Mouse (Mus musculus) CH12.LX (cell line): Measurements from ENCODE around the gene Sectm1a. TPM values are rescaled to one million over a fixed set of nuclear protein-coding genes. Genes with fewer than 3 reads are reported as not detected.
A peak's percentile ranks its signal among the peaks of the same experiment; 100 is the strongest.

Experiments
- DNase-seq: peaks from one replicate; pipeline ENCODE4 v3.0.0-alpha.2; 2013; ENCODE audit errors: extremely low read depth
- H3K27ac ChIP-seq: 2 replicates; pipeline ENCODE4 v1.5.1; 2012; ENCODE audit warnings: low read depth, mild to moderate bottlenecking, control low read depth, moderate library complexity; ENCODE audit not compliant: insufficient read depth
- H3K27me3 ChIP-seq: replicated peaks from 2 replicates; pipeline ENCODE3; 2012; ENCODE audit warnings: inconsistent platforms
- H3K36me3 ChIP-seq, 2 experiments: replicated peaks in 1 of 2; 2 replicates each; pipeline versions ENCODE3 to v1.6.1; 2012; ENCODE audit warnings: inconsistent platforms in 1 of 2, low read length in 1 of 2, mild to moderate bottlenecking in 1 of 2, mixed read lengths in 1 of 2, moderate library complexity in 1 of 2; ENCODE audit not compliant: control insufficient read depth in 1 of 2, insufficient read depth in 1 of 2
- H3K4me1 ChIP-seq, 2 experiments: 2 replicates each; pipeline ENCODE4 v1.6.1; 2012; ENCODE audit warnings: inconsistent platforms in 1 of 2, moderate library complexity in 1 of 2; ENCODE audit not compliant: insufficient read depth in 2 of 2, control insufficient read depth in 1 of 2
- H3K4me2 ChIP-seq: 2 replicates; pipeline ENCODE4 v1.6.1; 2012; ENCODE audit warnings: low read depth, mild to moderate bottlenecking, control low read depth; ENCODE audit not compliant: poor library complexity, insufficient read depth, severe bottlenecking
- H3K4me3 ChIP-seq, 3 experiments: fragments of 150-350 bp in 1 of 3; sonication (generic) in 1 of 3; replicated peaks in 1 of 3; 2 replicates each; pipeline versions ENCODE3 to v1.5.1; 2011 to 2012; ENCODE audit warnings: low read depth in 2 of 3, low read length in 2 of 3, mild to moderate bottlenecking in 2 of 3, moderate library complexity in 2 of 3, control low read depth in 1 of 3, improper control_type of control experiment in 1 of 3, inconsistent platforms in 1 of 3, mixed read lengths in 1 of 3; ENCODE audit not compliant: poor library complexity in 1 of 3
- H3K79me2 ChIP-seq: replicated peaks from 2 replicates; pipeline ENCODE4 v1.6.1; 2012; ENCODE audit warnings: mild to moderate bottlenecking, moderate library complexity; ENCODE audit not compliant: control insufficient read depth, poor library complexity, insufficient read depth, severe bottlenecking; ENCODE audit errors: extremely low read depth
- H3K9ac ChIP-seq: 2 replicates; pipeline ENCODE4 v1.6.1; 2012; ENCODE audit warnings: low read depth, mild to moderate bottlenecking, control low read depth, moderate library complexity; ENCODE audit not compliant: insufficient read depth
- H3K9me3 ChIP-seq: replicated peaks from 2 replicates; pipeline ENCODE3; 2012; ENCODE audit warnings: low read length, inconsistent platforms, mixed read lengths
- BHLHE40 ChIP-seq: IDR thresholded peaks from 2 replicates; pipeline ENCODE4 v1.6.1; 2011; ENCODE audit warnings: mild to moderate bottlenecking, low read depth, low read length, improper control_type of control experiment
- CTCF ChIP-seq, 2 experiments: IDR thresholded peaks in 1 of 2; conservative IDR thresholded peaks in 1 of 2; 2 replicates each; pipeline ENCODE4 v1.5.1; 2011 to 2012; ENCODE audit warnings: low read depth in 2 of 2, low read length in 2 of 2, improper control_type of control experiment in 1 of 2, inconsistent platforms in 1 of 2, mild to moderate bottlenecking in 1 of 2, moderate library complexity in 1 of 2
- ELF1 ChIP-seq: IDR thresholded peaks from 2 replicates; pipeline ENCODE4 v1.6.1; 2014; ENCODE audit warnings: low read depth, mild to moderate bottlenecking, inconsistent platforms, low read length, improper control_type of control experiment
- GABPA ChIP-seq: IDR thresholded peaks from 2 replicates; pipeline ENCODE4 v1.6.1; 2012; ENCODE audit warnings: low read depth, low read length, improper control_type of control experiment, inconsistent platforms; ENCODE audit not compliant: insufficient replicate concordance
- IRF4 ChIP-seq: IDR thresholded peaks from 2 replicates; pipeline ENCODE4 v1.6.1; 2014; ENCODE audit warnings: low read depth, mild to moderate bottlenecking, inconsistent platforms, low read length, improper control_type of control experiment
- JUND ChIP-seq: conservative IDR thresholded peaks from 2 replicates; pipeline ENCODE4 v1.6.1; 2011; ENCODE audit warnings: low read depth, low read length, improper control_type of control experiment
- MAFK ChIP-seq: IDR thresholded peaks from 2 replicates; pipeline ENCODE4 v1.6.1; 2011; ENCODE audit warnings: low read length, improper control_type of control experiment; ENCODE audit not compliant: insufficient replicate concordance
- MAX ChIP-seq: IDR thresholded peaks from 2 replicates; pipeline ENCODE4 v1.6.1; 2011; ENCODE audit warnings: low read length, improper control_type of control experiment
- MAZ ChIP-seq: IDR thresholded peaks from 2 replicates; pipeline ENCODE4 v1.6.1; 2012; ENCODE audit warnings: low read depth, mild to moderate bottlenecking, inconsistent platforms, low read length, improper control_type of control experiment, moderate library complexity
- MEF2A ChIP-seq: IDR thresholded peaks from 2 replicates; pipeline ENCODE4 v1.6.1; 2014; ENCODE audit warnings: low read depth, mild to moderate bottlenecking, inconsistent platforms, low read length, improper control_type of control experiment, borderline replicate concordance
- MXI1 ChIP-seq: IDR thresholded peaks from 2 replicates; pipeline ENCODE4 v1.6.1; 2011; ENCODE audit warnings: mild to moderate bottlenecking, low read depth, low read length, improper control_type of control experiment
- MYC ChIP-seq: IDR thresholded peaks from 2 replicates; pipeline ENCODE4 v1.6.1; 2011; ENCODE audit warnings: low read depth, mild to moderate bottlenecking, improper control_type of control experiment, low read length
- NELFE ChIP-seq: IDR thresholded peaks from 2 replicates; pipeline ENCODE4 v1.6.1; 2011; ENCODE audit warnings: low read depth, low read length, improper control_type of control experiment
- NRF1 ChIP-seq: IDR thresholded peaks from 2 replicates; pipeline ENCODE4 v1.6.1; 2014; ENCODE audit warnings: low read depth, mild to moderate bottlenecking, inconsistent platforms, low read length, improper control_type of control experiment, moderate library complexity
- PAX5 ChIP-seq: IDR thresholded peaks from 2 replicates; pipeline ENCODE4 v1.6.1; 2012; ENCODE audit warnings: low read length, inconsistent platforms, mixed read lengths
- RAD21 ChIP-seq: IDR thresholded peaks from 2 replicates; pipeline ENCODE4 v1.6.1; 2011; ENCODE audit warnings: low read depth, mild to moderate bottlenecking, low read length, improper control_type of control experiment, moderate library complexity
- RCOR1 ChIP-seq: conservative IDR thresholded peaks from 2 replicates; pipeline ENCODE4 v1.6.1; 2012; ENCODE audit warnings: low read depth, mild to moderate bottlenecking, inconsistent platforms, low read length, improper control_type of control experiment
- UBTF ChIP-seq: IDR thresholded peaks from 2 replicates; pipeline ENCODE4 v1.6.1; 2012; ENCODE audit warnings: low read depth, mild to moderate bottlenecking, inconsistent platforms, low read length, improper control_type of control experiment, moderate library complexity
- ZKSCAN1 ChIP-seq: IDR thresholded peaks from 2 replicates; pipeline ENCODE4 v1.6.1; 2012; ENCODE audit warnings: low read depth, inconsistent platforms, low read length, improper control_type of control experiment, borderline replicate concordance
- dilution Hi-C: fragments of 300-500 bp; cut with MboI; formaldehyde crosslinking; loops from 2 replicates; pipeline ENCODE4 v1.14.3; 2020; ENCODE audit warnings: low sequenced_read_pairs; ENCODE audit not compliant: extremely low pct_unique_long_range_greater_than_20kb, extremely low pct_ligation_motif_present
- in situ Hi-C: fragments of 300-500 bp; cut with MboI; formaldehyde crosslinking; loops from 3 replicates; pipeline ENCODE4 v1.14.3; 2019; ENCODE audit warnings: low sequenced_read_pairs, low pct_ligation_motif_present, low pct_unique_long_range_greater_than_20kb, mixed read lengths
- polyA plus RNA-seq: library from polyadenylated mRNA; unstranded; fragments of >175 nt; gene quantifications from 2 replicates; pipeline ENCODE4 v1.2.1, GENCODE M21; 2012; ENCODE audit warnings: low read depth; ENCODE audit not compliant: insufficient read length
- total RNA-seq, 2 experiments: library from RNA; depleted of rRNA; stranded (reverse); fragments of 300-350 nt in 1 of 2; fragments of >200 nt in 1 of 2; gene quantifications; 2 replicates each; pipeline ENCODE4 v1.2.3; 2012 to 2014

Sectm1a gene
- total and polyA plus RNA-seq, 3 experiments, result 0.08 TPM; not detected in 2

- Histone ChIP-seq H3K27me3 (no peaks in the 10 kb centered on the region), H3K4me3 (no peak overlapping the region)
- no peak for TF ChIP-seq NELFE
- no peak for TF ChIP-seq PAX5
- TF ChIP-seq RAD21, result no peak
- no peak for TF ChIP-seq UBTF
- no peak for TF ChIP-seq ELF1
- no peak for TF ChIP-seq GABPA
- no peak for TF ChIP-seq CTCF (conservative IDR thresholded peaks at IDR 0.05 in 1 of 2, IDR thresholded peaks at IDR 0.05 in 1 of 2; ENCODE audit: low read depth in 2 of 2, low read length in 2 of 2)
- TF ChIP-seq MYC, result no peak
- TF ChIP-seq JUND, result no peak
- TF ChIP-seq NRF1, result no peak
- TF ChIP-seq MAZ, result no peak
- TF ChIP-seq MXI1, result no peak
- TF ChIP-seq, all 38 proteins: peak for 0
- no peak for DNase-seq
- in situ Hi-C loops (no loop called here), dilution Hi-C loops (no loop called here)
- H3K36me3 ChIP-seq, result no peaks in the 10 kb centered on the region
- H3K4me1 ChIP-seq, result peaks cover 0 to 16% of the 10 kb centered on the region in 2 experiments; a peak in 3 of 4 replicates
- H3K79me2 ChIP-seq, result no peaks in the 10 kb centered on the region
- H3K9ac ChIP-seq, result no peak overlapping the region
- no peak overlapping the region for H3K4me2 ChIP-seq
- H3K27ac ChIP-seq, result no peak overlapping the region
- no peaks in the 10 kb centered on the region for H3K9me3 ChIP-seq
Measured at GRCm38 (mm10) chr11:121088997-121089396, 8.0 kb upstream of the Sectm1a start.

GRCm38 (mm10) chr11:121086296-121086695, 5.3 kb upstream of the Sectm1a start:
- H3K4me3 ChIP-seq, result no peak overlapping the region
- H3K4me1 ChIP-seq, result peaks cover 6 to 37% of the 10 kb centered on the region in 2 experiments
- H3K79me2 ChIP-seq, result no peaks in the 10 kb centered on the region
- dilution Hi-C loops (no loop called here), in situ Hi-C loops (no loop called here)
- H3K36me3 ChIP-seq, result no peaks in the 10 kb centered on the region
- H3K27me3 ChIP-seq, result no peaks in the 10 kb centered on the region
- TF ChIP-seq MAFK (no peak), BHLHE40 (no peak), MAX (no peak), RCOR1 (no peak), IRF4 (no peak), MEF2A (no peak), ZKSCAN1 (no peak)
- H3K9ac ChIP-seq, result no peak overlapping the region
- peak; percentile 11 for DNase-seq
- H3K9me3 ChIP-seq, result no peaks in the 10 kb centered on the region
- no peak overlapping the region for H3K4me2 ChIP-seq
- no peak overlapping the region for H3K27ac ChIP-seq
